Mouse (Mus musculus) testis, adult 2 months (tissue): ENCODE measurements at regions not wholly inside any gene's neighbourhood (a gene's known extent, or its start where the extent isn't known, plus 50 kb on each side); places are given as distances from the start of the nearest gene placed in this dataset.
A peak's percentile ranks its signal among the peaks of the same experiment; 100 is the strongest.

Experiments used
- H3K27ac ChIP-seq: fragments of 200-500 bp; 2 replicates; pipeline ENCODE4 v1.5.1; 2012; ENCODE audit warnings: low read depth, low read length; ENCODE audit not compliant: control insufficient read depth, insufficient read depth
- H3K27me3 ChIP-seq: fragments of 200-500 bp; 2 replicates; pipeline ENCODE4 v1.6.1; 2012; ENCODE audit warnings: mild to moderate bottlenecking, low read length, moderate library complexity; ENCODE audit not compliant: control insufficient read depth, insufficient read depth
- H3K36me3 ChIP-seq: fragments of 200-500 bp; 2 replicates; pipeline ENCODE4 v1.6.1; 2012; ENCODE audit warnings: mild to moderate bottlenecking, low read length; ENCODE audit not compliant: control insufficient read depth, insufficient read depth
- H3K4me1 ChIP-seq: fragments of 200-500 bp; 2 replicates; pipeline ENCODE4 v1.6.1; 2012; ENCODE audit warnings: low read length; ENCODE audit not compliant: control insufficient read depth, insufficient read depth
- H3K4me3 ChIP-seq: fragments of 200-500 bp; 2 replicates; pipeline ENCODE4 v1.5.1; 2012; ENCODE audit warnings: low read depth, mild to moderate bottlenecking, low read length, moderate library complexity, mixed read lengths; ENCODE audit not compliant: control insufficient read depth
- CTCF ChIP-seq: fragments of 200-500 bp; IDR thresholded peaks from 2 replicates; pipeline ENCODE4 v1.5.1; 2012; ENCODE audit warnings: low read depth, mild to moderate bottlenecking, inconsistent platforms, low read length, moderate library complexity; ENCODE audit not compliant: control insufficient read depth, insufficient read depth, insufficient replicate concordance
- POLR2A ChIP-seq: fragments of 200-500 bp; IDR thresholded peaks from 2 replicates; pipeline ENCODE4 v1.6.1; 2012; ENCODE audit warnings: low read depth, mild to moderate bottlenecking, inconsistent platforms, low read length, moderate library complexity; ENCODE audit not compliant: control insufficient read depth

GRCm38 (mm10) chr19:56046784-56047390 lies 240.1 kb upstream of the Habp2 start:
- no peaks in the 10 kb centered on the region for H3K4me1 ChIP-seq
- no peaks in the 10 kb centered on the region for H3K27me3 ChIP-seq
- no peak overlapping the region for H3K27ac ChIP-seq
- TF ChIP-seq CTCF (no peak), POLR2A (no peak)
- no peak overlapping the region for H3K4me3 ChIP-seq
- no peaks in the 10 kb centered on the region for H3K36me3 ChIP-seq

- H3K4me1 ChIP-seq: peaks cover 2% of the 10 kb centered on the region
- H3K27ac ChIP-seq: no peak overlapping the region
- H3K36me3 ChIP-seq: no peaks in the 10 kb centered on the region
- no peak overlapping the region for H3K4me3 ChIP-seq
- no peak for TF ChIP-seq POLR2A
- no peak for TF ChIP-seq CTCF
- no peaks in the 10 kb centered on the region for H3K27me3 ChIP-seq
These were observed 232.8 kb upstream of the Habp2 start for GRCm38 (mm10) chr19:56054186-56054585.

GRCm38 (mm10) chr19:56056397-56056796 lies 230.5 kb upstream of the Habp2 start:
- H3K27me3 ChIP-seq: no peaks in the 10 kb centered on the region
- no peak overlapping the region for H3K27ac ChIP-seq
- peak overlapping the region; percentile 41 for H3K4me3 ChIP-seq
- peaks cover 2% of the 10 kb centered on the region for H3K4me1 ChIP-seq
- H3K36me3 ChIP-seq: no peaks in the 10 kb centered on the region
- TF ChIP-seq POLR2A (no peak), CTCF (no peak)

- no peaks in the 10 kb centered on the region for H3K36me3 ChIP-seq
- TF ChIP-seq CTCF (no peak), POLR2A (no peak)
- no peak overlapping the region for H3K4me3 ChIP-seq
- H3K27me3 ChIP-seq: no peaks in the 10 kb centered on the region
- H3K27ac ChIP-seq: no peak overlapping the region
- peaks cover 3% of the 10 kb centered on the region; the same call in 1 of the 2 replicates for H3K4me1 ChIP-seq
These were observed 224.9 kb upstream of the Habp2 start for GRCm38 (mm10) chr19:56061882-56062540.

- H3K27ac ChIP-seq: no peak overlapping the region
These were observed 223.8 kb upstream of the Habp2 start for GRCm38 (mm10) chr19:56063099-56063498.

GRCm38 (mm10) chr19:56065730-56066129 lies 221.2 kb upstream of the Habp2 start:
- no peaks in the 10 kb centered on the region for H3K27me3 ChIP-seq
- H3K4me3 ChIP-seq: peak overlapping the region; percentile 3; the same call in 1 of the 2 replicates
- H3K4me1 ChIP-seq: peaks cover 3% of the 10 kb centered on the region; the same call in 1 of the 2 replicates
- H3K27ac ChIP-seq: no peak overlapping the region
- TF ChIP-seq POLR2A (no peak), CTCF (no peak)
- no peaks in the 10 kb centered on the region for H3K36me3 ChIP-seq

More at GRCm38 (mm10) chr19:56063099-56063498, 223.8 kb upstream of the Habp2 start:
- no peaks in the 10 kb centered on the region for H3K36me3 ChIP-seq
- no peak for TF ChIP-seq POLR2A
- H3K4me1 ChIP-seq: peaks cover 3% of the 10 kb centered on the region; the same call in 1 of the 2 replicates
- H3K4me3 ChIP-seq: no peak overlapping the region
- no peaks in the 10 kb centered on the region for H3K27me3 ChIP-seq

- no peaks in the 10 kb centered on the region for H3K4me1 ChIP-seq
- peak overlapping the region; percentile 12 for H3K4me3 ChIP-seq
- no peak overlapping the region for H3K27ac ChIP-seq
- H3K36me3 ChIP-seq: no peaks in the 10 kb centered on the region
- TF ChIP-seq CTCF (no peak), POLR2A (no peak)
- H3K27me3 ChIP-seq: no peaks in the 10 kb centered on the region
These were observed 218.8 kb upstream of the Habp2 start for GRCm38 (mm10) chr19:56068165-56068564.

GRCm38 (mm10) chr19:56068854-56069253 lies 218.1 kb upstream of the Habp2 start:
- no peaks in the 10 kb centered on the region for H3K4me1 ChIP-seq
- no peaks in the 10 kb centered on the region for H3K36me3 ChIP-seq
- TF ChIP-seq CTCF: no peak
- TF ChIP-seq POLR2A: no peak
- H3K27me3 ChIP-seq: no peaks in the 10 kb centered on the region
- peak overlapping the region; percentile 30 for H3K4me3 ChIP-seq
- H3K27ac ChIP-seq: no peak overlapping the region
